Mouse (Mus musculus) midbrain, postnatal 0 days (tissue): Measurements from ENCODE around the gene Fam229a. TPM values are rescaled to one million over a fixed set of nuclear protein-coding genes. Genes with fewer than 3 reads are reported as not detected.
"Not testable (repeated sequence)": the region's sequence is repeated elsewhere in the genome, so short reads cannot be mapped to it uniquely, and the experiment has no call there.

Experiments
- ATAC-seq: fragments of 200-750 bp; cut with Nextera tagmentation; 2 replicates; pipeline ENCODE4 v1.8.0; 2017; ENCODE audit warnings: moderate number of reproducible peaks, mild to moderate bottlenecking, moderate TSS enrichment, moderate library complexity; ENCODE audit not compliant: low FRiP score
- DNase-seq: peaks from one replicate; pipeline ENCODE4 v3.0.0-alpha.2; 2015; ENCODE audit warnings: low spot score
- H3K27ac ChIP-seq: fragments of 300-500 bp; sonication (generic); 2 replicates; pipeline ENCODE4 v1.5.1; 2014; ENCODE audit warnings: low read depth, mild to moderate bottlenecking, low read length, mixed read lengths
- H3K27me3 ChIP-seq: fragments of 300-500 bp; sonication (generic); 2 replicates; pipeline ENCODE4 v1.6.1; 2014; ENCODE audit warnings: low read length, control low read depth, mixed read lengths; ENCODE audit not compliant: insufficient read depth
- H3K36me3 ChIP-seq: fragments of 300-500 bp; sonication (generic); 2 replicates; pipeline ENCODE4 v1.6.1; 2014; ENCODE audit warnings: low read length, control low read depth, mixed read lengths; ENCODE audit not compliant: insufficient read depth
- H3K4me1 ChIP-seq: fragments of 300-500 bp; sonication (generic); 2 replicates; pipeline ENCODE4 v1.6.1; 2014; ENCODE audit warnings: mild to moderate bottlenecking, control low read depth, antibody characterized with exemption, low read length, mixed read lengths; ENCODE audit not compliant: insufficient read depth
- H3K4me2 ChIP-seq: fragments of 300-500 bp; sonication (generic); 2 replicates; pipeline ENCODE4 v1.6.1; 2014; ENCODE audit warnings: low read depth, mild to moderate bottlenecking, low read length, mixed read lengths; ENCODE audit not compliant: poor library complexity, severe bottlenecking
- H3K4me3 ChIP-seq: fragments of 300-500 bp; sonication (generic); 2 replicates; pipeline ENCODE4 v1.5.1; 2014; ENCODE audit warnings: low read depth, mild to moderate bottlenecking, low read length, moderate library complexity
- H3K9ac ChIP-seq: fragments of 300-500 bp; sonication (generic); replicated peaks from 2 replicates; pipeline ENCODE4 v1.6.1; 2014; ENCODE audit warnings: mild to moderate bottlenecking, low read length, moderate library complexity, mixed read lengths; ENCODE audit not compliant: poor library complexity, severe bottlenecking
- H3K9me3 ChIP-seq: fragments of 300-500 bp; sonication (generic); 2 replicates; pipeline ENCODE4 v1.6.1; 2016; ENCODE audit warnings: low read length, control low read depth
- CTCF ChIP-seq: IDR thresholded peaks from 2 replicates; pipeline ENCODE4 v1.5.1; 2016; ENCODE audit warnings: antibody characterized with exemption, mild to moderate bottlenecking
- WGBS: fragments of 180-500 bp; shearing (Covaris S2); extraction: QIAGEN DNeasy Blood & Tissue Kit; methylation state at CpG from one replicate; pipeline ENCODE4 v1.1.7; 2014; 5-methylcytosine and 5-hydroxymethylcytosine counted together
- polyA plus RNA-seq: library from polyadenylated mRNA; unstranded; fragments of >200 nt; fragmentation: Nextera tagmentation; extraction: Ambion mirVana; gene quantifications from 2 replicates; pipeline ENCODE4 v1.2.1, GENCODE M21; 2015
- total RNA-seq: library from RNA; depleted of rRNA; stranded (reverse); fragments of >200 nt; gene quantifications from 2 replicates; pipeline ENCODE4 v1.2.3, GENCODE M21; 2014; rRNA removed

The Fam229a gene
- total and polyA plus RNA-seq, 2 experiments from 2014 or later: 4.3 TPM; not detected in 1

- H3K27ac ChIP-seq: no peak overlapping the region
- no peak overlapping the region for H3K4me3 ChIP-seq
- DNase-seq: no peak
- H3K9me3 ChIP-seq: no peaks in the 10 kb centered on the region
- H3K27me3 ChIP-seq: no peaks in the 10 kb centered on the region
- peaks cover 39% of the 10 kb centered on the region for H3K36me3 ChIP-seq
- no peaks in the 10 kb centered on the region for H3K4me1 ChIP-seq
- no peak overlapping the region for H3K9ac ChIP-seq
- ATAC-seq: no peak
- WGBS: 89% methylated on average over 8 of the region's 8 CpGs
- H3K4me2 ChIP-seq: no peak overlapping the region
- TF ChIP-seq CTCF: no peak
Measured at GRCm38 (mm10) chr4:129518519-129518918, 27.5 kb downstream of the Fam229a start.

GRCm38 (mm10) chr4:129525338-129525737, 34.3 kb downstream of the Fam229a start:
- H3K27me3 ChIP-seq: no peaks in the 10 kb centered on the region
- H3K9ac ChIP-seq: no peak overlapping the region
- H3K4me3 ChIP-seq: no peak overlapping the region
- no peak overlapping the region for H3K4me2 ChIP-seq
- DNase-seq (no peak), ATAC-seq (no peak)
- no peak for TF ChIP-seq CTCF
- H3K4me1 ChIP-seq: no peaks in the 10 kb centered on the region
- WGBS: 90% methylated on average over 5 of the region's 5 CpGs
- no peak overlapping the region for H3K27ac ChIP-seq
- H3K36me3 ChIP-seq: peaks cover 44% of the 10 kb centered on the region
- H3K9me3 ChIP-seq: no peaks in the 10 kb centered on the region

GRCm38 (mm10) chr4:129525889-129526288, 34.9 kb downstream of the Fam229a start:
- no peak for TF ChIP-seq CTCF
- 80% methylated on average over 3 of the region's 3 CpGs for WGBS
- ATAC-seq: no peak
- Histone ChIP-seq H3K27me3 (no peaks in the 10 kb centered on the region), H3K4me2 (no peak overlapping the region), H3K4me1 (no peaks in the 10 kb centered on the region), H3K36me3 (peaks cover 49% of the 10 kb centered on the region), H3K27ac (no peak overlapping the region), H3K9me3 (no peaks in the 10 kb centered on the region), H3K4me3 (no peak overlapping the region), H3K9ac (no peak overlapping the region)
- no peak for DNase-seq

- H3K9me3 ChIP-seq, H3K27ac ChIP-seq, H3K27me3 ChIP-seq, H3K4me1 ChIP-seq, H3K4me2 ChIP-seq, DNase-seq, H3K9ac ChIP-seq, ATAC-seq, H3K4me3 ChIP-seq: not testable (repeated sequence)
- 94% methylated on average over 5 of the region's 6 CpGs for WGBS
- H3K36me3 ChIP-seq: peaks cover 32% of the 10 kb centered on the region
Measured at GRCm38 (mm10) chr4:129528901-129529300, 37.9 kb downstream of the Fam229a start.

GRCm38 (mm10) chr4:129540012-129540411, 49.0 kb downstream of the Fam229a start:
- no peak overlapping the region for H3K27ac ChIP-seq
- no peak for DNase-seq
- TF ChIP-seq CTCF: peak; percentile 39; the same call in 1 of the 2 replicates
- 92% methylated on average over 6 of the region's 6 CpGs for WGBS
- no peaks in the 10 kb centered on the region for H3K27me3 ChIP-seq
- no peak overlapping the region for H3K9ac ChIP-seq
- no peak for ATAC-seq
- peaks cover 6% of the 10 kb centered on the region for H3K4me1 ChIP-seq
- H3K36me3 ChIP-seq: no peaks in the 10 kb centered on the region
- H3K9me3 ChIP-seq: no peaks in the 10 kb centered on the region
- no peak overlapping the region for H3K4me2 ChIP-seq
- no peak overlapping the region for H3K4me3 ChIP-seq

Other genes starting within 250 kb of the Fam229a start
- gene C77080, start 229.8 kb upstream of the Fam229a start, total RNA-seq: 16.6 and 25.6 TPM in 2 replicates
- gene C77080, start 229.8 kb upstream of the Fam229a start, polyA plus RNA-seq: 5.2 and 5.5 TPM in 2 replicates
- 2.1 and 2.6 TPM in 2 replicates for gene Sync, start 203.6 kb upstream of the Fam229a start, total RNA-seq
- gene Sync, start 203.6 kb upstream of the Fam229a start, polyA plus RNA-seq: 1.1 and 1.3 TPM in 2 replicates
- 79.2 and 82.4 TPM in 2 replicates for gene Rbbp4, start 155.8 kb upstream of the Fam229a start, total RNA-seq
- 187 and 198 TPM in 2 replicates for gene Rbbp4, start 155.8 kb upstream of the Fam229a start, polyA plus RNA-seq
- gene Zbtb8os, start 155.5 kb upstream of the Fam229a start, total RNA-seq: 2.9 and 4.1 TPM in 2 replicates
- 15.6 and 20.6 TPM in 2 replicates for gene Zbtb8os, start 155.5 kb upstream of the Fam229a start, polyA plus RNA-seq
- gene Zbtb8a, start 113.1 kb upstream of the Fam229a start, total RNA-seq: 22.9 and 25.2 TPM in 2 replicates
- gene Zbtb8a, start 113.1 kb upstream of the Fam229a start, polyA plus RNA-seq: 15.5 and 15.8 TPM in 2 replicates
- gene Zbtb8b, start 50.3 kb upstream of the Fam229a start, total RNA-seq: 14.3 and 15.1 TPM in 2 replicates
- 14.5 and 15.9 TPM in 2 replicates for gene Zbtb8b, start 50.3 kb upstream of the Fam229a start, polyA plus RNA-seq
- 53.7 and 58.9 TPM in 2 replicates for gene Bsdc1, start 29.6 kb upstream of the Fam229a start, total RNA-seq
- gene Bsdc1, start 29.6 kb upstream of the Fam229a start, polyA plus RNA-seq: 27.0 and 27.1 TPM in 2 replicates
- gene Tssk3, start 168 bp upstream of the Fam229a start, total RNA-seq: 0.16 and 2.5 TPM in 2 replicates
- 1.7 and 1.8 TPM in 2 replicates for gene Tssk3, start 168 bp upstream of the Fam229a start, polyA plus RNA-seq
- 1,529 and 1,586 TPM in 2 replicates for gene Marcksl1, start 22.4 kb downstream of the Fam229a start, total RNA-seq
- 1,678 and 1,776 TPM in 2 replicates for gene Marcksl1, start 22.4 kb downstream of the Fam229a start, polyA plus RNA-seq
- 28.3 and 31.2 TPM in 2 replicates for gene Hdac1, start 51.5 kb downstream of the Fam229a start, total RNA-seq
- 48.4 and 48.9 TPM in 2 replicates for gene Hdac1, start 51.5 kb downstream of the Fam229a start, polyA plus RNA-seq
- 17.5 and 20.4 TPM in 2 replicates for gene Lck, start 82.5 kb downstream of the Fam229a start, total RNA-seq
- 17.5 and 20.7 TPM in 2 replicates for gene Lck, start 82.5 kb downstream of the Fam229a start, polyA plus RNA-seq
- gene Fam167b, start 87.4 kb downstream of the Fam229a start, total RNA-seq: not detected in 2 replicates
- not detected in 2 replicates for gene Fam167b, start 87.4 kb downstream of the Fam229a start, polyA plus RNA-seq
- 282 and 300 TPM in 2 replicates for gene Eif3i, start 109.5 kb downstream of the Fam229a start, total RNA-seq
- 213 and 222 TPM in 2 replicates for gene Eif3i, start 109.5 kb downstream of the Fam229a start, polyA plus RNA-seq
- 146 and 189 TPM in 2 replicates for gene Tmem234, start 109.5 kb downstream of the Fam229a start, total RNA-seq
- 210 and 232 TPM in 2 replicates for gene Tmem234, start 109.5 kb downstream of the Fam229a start, polyA plus RNA-seq
- 0.82 and 3.9 TPM in 2 replicates for gene Dcdc2b, start 123.1 kb downstream of the Fam229a start, total RNA-seq
- gene Dcdc2b, start 123.1 kb downstream of the Fam229a start, polyA plus RNA-seq: 2.7 and 4.4 TPM in 2 replicates
- 7.9 and 33.0 TPM in 2 replicates for gene Iqcc, start 127.9 kb downstream of the Fam229a start, total RNA-seq
- 17.2 and 20.2 TPM in 2 replicates for gene Iqcc, start 127.9 kb downstream of the Fam229a start, polyA plus RNA-seq
- 78.8 and 96.0 TPM in 2 replicates for gene Ccdc28b, start 132.8 kb downstream of the Fam229a start, total RNA-seq
- 174 and 182 TPM in 2 replicates for gene Ccdc28b, start 132.8 kb downstream of the Fam229a start, polyA plus RNA-seq
- gene Txlna, start 149.9 kb downstream of the Fam229a start, total RNA-seq: 33.4 and 38.2 TPM in 2 replicates
- 25.6 and 27.2 TPM in 2 replicates for gene Txlna, start 149.9 kb downstream of the Fam229a start, polyA plus RNA-seq
- 63.1 and 65.3 TPM in 2 replicates for gene Kpna6, start 181.6 kb downstream of the Fam229a start, total RNA-seq
- gene Kpna6, start 181.6 kb downstream of the Fam229a start, polyA plus RNA-seq: 13.5 and 14.9 TPM in 2 replicates
- gene Tmem39b, start 205.6 kb downstream of the Fam229a start, total RNA-seq: 26.0 and 29.6 TPM in 2 replicates
- gene Tmem39b, start 205.6 kb downstream of the Fam229a start, polyA plus RNA-seq: 15.9 and 16.4 TPM in 2 replicates